Mouse (Mus musculus) brain, embryonic 14.5 days (tissue): Measurements from ENCODE around the gene Fcrlb.

Experiments used
- CTCF ChIP-seq: fragments of 200-500 bp; IDR thresholded peaks from 2 replicates; pipeline ENCODE4 v1.5.1; 2012; ENCODE audit warnings: inconsistent platforms, mild to moderate bottlenecking, moderate library complexity, borderline replicate concordance; ENCODE audit not compliant: insufficient read depth, insufficient read length; ENCODE audit errors: extremely low read depth
- POLR2A ChIP-seq: fragments of 200-500 bp; IDR thresholded peaks from 2 replicates; pipeline ENCODE4 v1.6.1; 2012; ENCODE audit warnings: mild to moderate bottlenecking, inconsistent platforms, borderline replicate concordance; ENCODE audit not compliant: poor library complexity, insufficient read depth, insufficient read length, severe bottlenecking; ENCODE audit errors: extremely low read depth

DNA sequence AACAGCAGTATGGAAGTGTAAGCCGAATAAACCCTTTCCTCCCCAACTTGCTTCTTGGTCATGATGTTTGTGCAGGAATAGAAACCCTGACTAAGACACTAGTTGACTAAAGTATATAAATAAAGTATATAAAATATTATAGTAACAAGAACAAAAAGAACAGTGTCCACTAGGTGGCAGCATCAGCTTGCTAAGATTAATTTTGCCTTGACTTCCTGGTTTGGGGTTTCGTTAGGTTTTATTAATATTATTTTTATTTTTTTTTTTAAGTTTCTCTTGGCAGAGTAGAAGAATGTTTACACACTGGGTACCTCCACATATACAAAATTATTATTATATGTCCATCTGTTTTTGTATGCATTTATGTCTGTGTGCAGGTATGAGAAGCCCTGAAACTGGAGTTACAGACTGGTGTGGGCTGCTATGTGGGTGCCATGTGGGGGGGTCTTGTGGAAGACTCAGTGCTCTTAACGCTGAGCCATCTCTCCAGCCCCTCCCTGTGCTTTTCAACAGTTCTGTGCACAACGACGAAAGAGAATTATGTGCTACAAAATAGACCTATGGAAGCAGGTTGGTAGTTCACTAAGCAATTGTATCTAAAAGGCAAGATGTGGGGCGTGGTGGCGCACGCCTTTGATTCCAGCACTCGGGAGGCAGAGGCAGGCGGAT lies 11.8 kb downstream of the Fcrlb start:
- TF ChIP-seq POLR2A (no peak), CTCF (no peak; the same call in 1 of the 2 replicates)
